Mouse (Mus musculus): ENCODE data around the gene 9530003J23Rik.
"Not testable (repeated sequence)": the region's sequence is repeated elsewhere in the genome, so short reads cannot be mapped to it uniquely, and the experiment has no call there.

Gene 9530003J23Rik

GRCm38 (mm10) chr10:117238603-117239002 is at the start of gene 9530003J23Rik:
Gene 9530003J23Rik, minus strand, starts transcription at chr10:117238703.
- no peak for DNase-seq (ENCODE audit: low read depth)

GRCm38 (mm10) chr10:117287226-117287850 is 48.8 kb upstream of the 9530003J23Rik start:
- no peak for DNase-seq (ENCODE audit: low read depth)

DNA sequence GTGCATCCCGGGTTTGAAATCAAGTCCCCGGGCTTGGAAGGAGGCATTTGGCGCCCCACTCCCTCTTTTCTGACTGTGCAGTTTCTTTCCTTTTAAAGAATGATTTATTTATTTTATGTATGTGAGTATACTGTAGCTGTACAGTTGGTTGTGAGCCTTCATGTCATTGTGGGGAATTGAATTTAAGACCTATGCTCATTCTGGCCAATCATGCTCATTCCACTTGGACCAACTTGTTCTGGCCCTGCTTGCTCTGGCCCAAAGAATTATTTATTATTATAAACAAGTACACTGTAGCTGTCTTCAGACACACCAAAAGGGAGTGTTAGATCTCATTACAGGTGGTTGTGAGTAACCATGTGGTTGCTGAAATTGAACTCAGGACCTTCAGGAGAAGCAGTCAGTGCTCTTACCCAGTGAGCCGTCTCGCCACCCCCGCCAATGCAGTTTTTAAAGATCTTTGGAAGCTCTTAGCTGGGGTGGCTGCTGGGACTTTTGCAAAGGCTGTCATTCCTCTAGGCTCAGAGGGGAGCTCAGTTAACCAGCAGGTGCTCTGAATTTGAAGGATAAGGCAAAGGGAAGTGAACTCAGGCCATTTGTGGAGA is 48.0 kb upstream of the 9530003J23Rik start:
- DNase-seq (ENCODE audit: low read depth), result no peak

- DNase-seq (ENCODE audit: low read depth), result not testable (repeated sequence)
These were observed 47.1 kb upstream of the 9530003J23Rik start for GRCm38 (mm10) chr10:117285584-117285983.

DNA sequence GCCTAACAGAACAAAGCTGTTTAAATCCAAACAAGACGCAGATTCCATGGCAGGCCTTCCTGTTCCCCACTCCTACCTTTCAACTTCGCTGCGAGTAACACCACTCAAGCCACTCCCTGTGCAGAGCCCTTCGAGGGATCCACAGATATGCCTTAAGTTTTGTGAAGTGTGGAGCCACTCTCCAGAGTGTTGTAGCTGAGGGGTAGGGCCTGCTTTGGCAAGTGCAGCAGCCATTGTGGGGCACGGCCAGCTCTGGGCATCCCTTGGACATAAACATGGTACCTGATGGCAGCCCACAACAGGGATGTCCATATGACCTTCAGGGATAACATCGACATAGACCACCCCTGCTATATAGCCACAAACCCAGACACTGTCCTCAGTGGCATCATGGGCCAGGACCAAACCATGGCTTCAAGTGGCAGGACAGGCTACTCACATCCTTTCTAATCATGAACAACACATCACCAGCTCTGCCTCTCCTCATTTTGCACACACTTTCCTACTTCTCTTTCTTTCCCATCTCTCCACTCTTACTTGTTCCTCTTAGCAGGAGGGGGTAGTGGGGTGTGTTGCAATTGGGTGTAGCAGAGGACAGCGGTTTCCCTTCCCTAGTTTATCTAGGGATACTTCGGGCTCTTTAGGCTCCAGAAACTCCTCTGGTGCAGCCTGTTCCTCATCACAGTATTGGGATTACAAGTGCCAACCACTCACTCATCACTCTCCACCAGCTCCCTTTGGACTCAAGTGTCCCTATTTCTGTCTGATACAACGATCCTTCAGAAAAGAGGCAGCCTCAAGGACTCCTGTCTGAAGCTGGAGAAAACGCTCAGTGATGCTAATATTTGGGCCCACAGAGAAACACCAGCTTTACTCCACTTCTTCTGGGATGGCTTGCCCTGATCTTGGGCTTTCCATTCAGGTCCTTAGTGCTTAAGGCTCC is 46.3 kb upstream of the 9530003J23Rik start:
- DNase-seq (ENCODE audit: low read depth), result no peak

- no peak for DNase-seq (ENCODE audit: low read depth)
These were observed 45.5 kb upstream of the 9530003J23Rik start for GRCm38 (mm10) chr10:117283871-117284577.

GRCm38 (mm10) chr10:117283196-117283595 is 44.7 kb upstream of the 9530003J23Rik start:
- not testable (repeated sequence) for DNase-seq (ENCODE audit: low read depth)

DNA sequence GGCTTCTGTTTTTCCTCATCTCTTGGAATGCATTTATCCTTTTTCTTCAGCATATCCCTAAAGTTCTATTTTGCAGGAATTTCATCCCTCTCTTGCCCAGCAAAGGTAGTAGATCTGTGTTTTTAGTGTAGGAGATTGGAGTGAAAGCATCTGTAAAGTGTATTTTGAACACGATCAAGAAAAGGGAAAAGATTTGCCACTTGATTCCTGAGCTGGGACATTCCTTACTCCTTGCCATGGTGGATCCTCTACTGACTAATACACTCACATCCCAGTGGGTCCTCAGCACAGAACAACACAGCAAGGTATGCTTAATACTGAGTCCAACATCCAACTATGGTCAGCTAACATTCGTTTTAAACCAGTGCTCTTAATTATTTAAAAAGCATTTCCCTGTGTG is 44.0 kb upstream of the 9530003J23Rik start:
- no peak for DNase-seq (ENCODE audit: low read depth)

- no peak for DNase-seq (ENCODE audit: low read depth)
These were observed 43.5 kb upstream of the 9530003J23Rik start, which contains the start of gene Lyz2 for GRCm38 (mm10) chr10:117282049-117282448. Gene Lyz2, minus strand, starts transcription at chr10:117282321.

DNA sequence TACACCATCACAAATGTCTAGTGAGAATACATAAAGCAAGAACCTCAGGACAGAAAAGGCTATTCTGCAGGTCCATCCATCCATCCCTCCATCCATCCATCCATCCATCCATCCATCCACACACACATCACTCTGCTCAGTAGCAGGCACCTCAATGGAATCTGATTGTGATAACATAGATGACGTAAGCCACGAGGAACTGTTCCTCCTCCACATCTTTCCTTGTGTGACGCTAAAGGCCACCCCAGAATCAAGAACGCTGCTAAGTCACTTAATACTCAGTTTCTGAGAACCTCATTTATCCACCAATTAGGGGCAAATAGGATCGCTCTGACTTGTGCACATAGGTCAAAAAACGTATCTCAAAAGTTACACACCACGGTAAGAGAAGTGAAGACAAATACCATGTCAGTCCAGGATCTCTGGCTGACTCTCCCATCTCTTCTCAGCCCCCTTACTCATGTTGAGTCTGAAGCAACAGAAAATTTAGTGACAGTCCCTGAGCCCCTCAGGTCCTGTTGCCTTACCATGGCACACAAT is 42.9 kb upstream of the 9530003J23Rik start:
- DNase-seq (ENCODE audit: low read depth), result no peak

GRCm38 (mm10) chr10:117280000-117280399 is 41.5 kb upstream of the 9530003J23Rik start:
- DNase-seq (ENCODE audit: low read depth), result no peak

GRCm38 (mm10) chr10:117278510-117278909 is 40.0 kb upstream of the 9530003J23Rik start:
- not testable (repeated sequence) for DNase-seq (ENCODE audit: low read depth)

DNA sequence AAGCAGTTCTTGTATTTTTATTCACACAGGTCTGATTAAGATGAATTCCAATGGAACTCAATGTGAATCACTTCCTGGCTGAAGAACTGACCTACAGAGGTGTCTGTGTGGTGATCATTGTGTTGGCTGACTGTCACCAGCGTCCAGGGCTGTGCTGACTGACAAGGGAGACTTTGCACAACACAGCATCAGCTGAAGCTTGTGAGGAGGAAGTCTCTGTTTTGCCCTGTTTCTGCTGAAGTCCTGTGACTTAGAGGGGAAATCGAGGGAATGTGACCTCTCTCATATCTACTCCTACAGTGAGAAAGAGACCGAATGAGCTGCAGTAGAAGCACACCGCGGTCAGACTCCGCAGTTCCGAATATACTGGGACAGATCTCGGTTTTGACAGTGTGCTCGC is 39.3 kb upstream of the 9530003J23Rik start:
- DNase-seq (ENCODE audit: low read depth), result not testable (repeated sequence)

GRCm38 (mm10) chr10:117275681-117276369 is 37.3 kb upstream of the 9530003J23Rik start:
- DNase-seq (ENCODE audit: low read depth), result no peak

- not testable (repeated sequence) for DNase-seq (ENCODE audit: low read depth)
These were observed 36.1 kb upstream of the 9530003J23Rik start for GRCm38 (mm10) chr10:117274645-117275044.

- peak; percentile 67 for DNase-seq (ENCODE audit: low read depth)
These were observed 33.5 kb upstream of the 9530003J23Rik start for GRCm38 (mm10) chr10:117272023-117272422.

- DNase-seq (ENCODE audit: low read depth), result no peak
These were observed 21.4 kb upstream of the 9530003J23Rik start for GRCm38 (mm10) chr10:117259870-117260269.

GRCm38 (mm10) chr10:117235866-117236265 is 2.6 kb downstream of the 9530003J23Rik start:
- no peak for DNase-seq (ENCODE audit: low read depth)

- peak; percentile 42 for DNase-seq (ENCODE audit: low read depth)
These were observed 3.7 kb downstream of the 9530003J23Rik start for GRCm38 (mm10) chr10:117234825-117235224.

GRCm38 (mm10) chr10:117229826-117230225 is 8.7 kb downstream of the 9530003J23Rik start:
- no peak for DNase-seq (ENCODE audit: low read depth)

- no peak for DNase-seq (ENCODE audit: low read depth)
These were observed 12.5 kb downstream of the 9530003J23Rik start for GRCm38 (mm10) chr10:117226002-117226401.

All from NIH3T3 (cell line).